Mouse (Mus musculus) thymus, adult 2 months (tissue): ENCODE results near the gene Twistnb.

Experiments
- CTCF ChIP-seq: fragments of 200-500 bp; IDR thresholded peaks from 2 replicates; pipeline ENCODE4 v1.5.1; 2012; ENCODE audit warnings: mild to moderate bottlenecking, control low read depth, low read length, moderate library complexity, borderline replicate concordance; ENCODE audit not compliant: control insufficient read depth, poor library complexity, insufficient read depth; ENCODE audit errors: extremely low read depth
- POLR2A ChIP-seq: fragments of 200-500 bp; IDR thresholded peaks from 2 replicates; pipeline ENCODE4 v1.6.1; 2012; ENCODE audit warnings: mild to moderate bottlenecking, low read length, control low read depth, moderate library complexity; ENCODE audit not compliant: control insufficient read depth, poor library complexity, insufficient read depth; ENCODE audit errors: extremely low read depth

- TF ChIP-seq CTCF (no peak), POLR2A (no peak)
Measured at GRCm38 (mm10) chr12:33424329-33424728, 5.1 kb upstream of the Twistnb start.
